Mouse (Mus musculus): ENCODE measurements around the gene 4921504E06Rik.

DNA sequence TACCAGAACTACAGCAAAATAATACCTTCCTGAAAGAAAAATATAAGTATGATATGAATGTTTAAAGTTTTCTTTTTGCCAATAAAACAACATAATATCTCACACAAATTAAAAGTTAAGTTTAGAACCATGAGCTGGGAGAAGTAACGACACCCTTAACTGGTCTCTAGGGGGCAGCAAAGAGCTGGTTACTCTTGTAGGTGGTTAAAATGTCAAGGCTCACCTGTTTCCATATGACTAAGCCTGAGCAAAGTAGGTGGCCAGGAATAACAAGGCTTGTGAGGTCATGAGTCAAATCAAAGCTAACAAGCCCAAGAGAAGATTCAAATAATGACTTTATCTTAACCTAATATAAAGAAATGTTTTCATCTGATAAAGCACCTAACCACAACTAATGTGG is 24.9 kb downstream of the 4921504E06Rik start:
- TF ChIP-seq CTCF (IDR thresholded peaks at IDR 0.05; ENCODE audit: borderline replicate concordance, extremely low read depth, insufficient read depth, insufficient read length) (peak; percentile 59; the same call in 1 of the 2 replicates), POLR2A (IDR thresholded peaks at IDR 0.05; ENCODE audit: borderline replicate concordance, extremely low read depth, insufficient read depth, insufficient read length, poor library complexity, severe bottlenecking) (no peak)
